15 mouse cellular contexts compared by ENCODE assay signal in the genomic region with DNA sequence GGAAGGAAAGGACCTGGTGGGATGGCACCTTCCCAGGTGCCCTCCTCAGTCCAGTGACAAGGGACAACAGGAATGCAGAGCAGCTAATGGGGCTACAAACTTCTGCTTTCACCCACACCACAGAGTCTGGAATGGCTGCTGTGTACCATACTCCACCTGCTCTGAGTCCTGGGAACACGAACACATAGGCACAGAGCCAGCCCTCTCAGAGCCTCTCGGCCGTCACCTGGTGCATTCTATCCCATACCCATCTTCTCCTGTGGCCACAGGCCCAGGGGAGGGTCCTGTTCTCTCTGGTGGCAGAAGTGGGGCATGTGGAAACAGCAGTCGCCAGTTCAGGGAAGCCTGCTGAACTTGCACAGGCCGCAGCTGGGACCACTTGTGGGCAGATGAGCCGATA.
"Had no signal": no experiment of that assay in that cellular context is flagged by ENCODE, and none has a peak within 500 bp of the region (broad histone marks: within the 10 kb centered on the region; RNA-seq: fewer than 3 reads in every experiment).

No protein-coding gene starts in this region.

- H3K9ac ChIP-seq: neural tube, embryonic 15.5 days; stomach, embryonic 15.5 days had no signal

- DNase-seq: retina, postnatal 1 day; right cerebral cortex, adult 18-20 months; right cerebral cortex, postnatal 14 days; right cerebral cortex, postnatal 25 days; right cerebral cortex, postnatal 4 days; spleen, adult 18-20 months; thymus, adult 18-20 months; thymus, adult 2 months; thymus, postnatal 14 days; thymus, postnatal 25 days; thymus, postnatal 36 days; thymus, postnatal 4 days had no signal

- H3K36me3 ChIP-seq: stomach, embryonic 15.5 days had no signal

- H3K27ac ChIP-seq: neural tube, embryonic 15.5 days; stomach, embryonic 15.5 days; stomach, postnatal 0 days had no signal

- H3K27me3 ChIP-seq: neural tube, embryonic 15.5 days; stomach, embryonic 15.5 days had no signal

- H3K4me3 ChIP-seq: neural tube, embryonic 15.5 days; stomach, embryonic 15.5 days had no signal
